Mouse (Mus musculus): Measurements from ENCODE around the gene Aifm3. TPM values are rescaled to one million over a fixed set of nuclear protein-coding genes. Genes with fewer than 3 reads are reported as not detected.

Gene Aifm3
- polyA plus RNA-seq, 1 experiment from 2014 or later = 1.4 TPM

GRCm38 (mm10) chr16:17478331-17478943 lies 11.0 kb upstream of the Aifm3 start:
- no peak for ATAC-seq (replicated peaks; ENCODE audit: low FRiP score, low read depth)
- no peak overlapping the region for H3K27ac ChIP-seq
- 72% methylated on average over 4 of the region's 4 CpGs for WGBS

GRCm38 (mm10) chr16:17481465-17481864 lies 7.9 kb upstream of the Aifm3 start:
- H3K4me2 ChIP-seq (ENCODE audit: low read length) = no peak overlapping the region
- no peak for DNase-seq (ENCODE audit: low spot score)
- TF ChIP-seq CTCF (IDR thresholded peaks at IDR 0.05; ENCODE audit: low read depth) = no peak
- no peak overlapping the region for H3K27ac ChIP-seq
- no peaks in the 10 kb centered on the region for H3K27me3 ChIP-seq (ENCODE audit: insufficient read depth, low read length)
- peaks cover 31% of the 10 kb centered on the region for H3K36me3 ChIP-seq (ENCODE audit: insufficient read depth, low read length)
- no peak overlapping the region for H3K4me3 ChIP-seq (replicated peaks; ENCODE audit: low read depth, low read length)
- no peak overlapping the region for H3K9ac ChIP-seq (ENCODE audit: low read depth, low read length)
- H3K4me1 ChIP-seq (replicated peaks; ENCODE audit: insufficient read depth, low read length) = no peaks in the 10 kb centered on the region
- 92% methylated on average over 2 of the region's 2 CpGs for WGBS
- ATAC-seq (replicated peaks; ENCODE audit: low FRiP score, low read depth) = no peak
- H3K9me3 ChIP-seq (replicated peaks; ENCODE audit: low read length) = no peaks in the 10 kb centered on the region

More at GRCm38 (mm10) chr16:17478331-17478943, 11.0 kb upstream of the Aifm3 start:
- H3K27me3 ChIP-seq (ENCODE audit: insufficient read depth, low read length) = no peaks in the 10 kb centered on the region
- no peak overlapping the region for H3K4me2 ChIP-seq (ENCODE audit: low read length)
- no peak for DNase-seq (ENCODE audit: low spot score)
- H3K9ac ChIP-seq (ENCODE audit: low read depth, low read length) = no peak overlapping the region
- H3K4me1 ChIP-seq (replicated peaks; ENCODE audit: insufficient read depth, low read length) = no peaks in the 10 kb centered on the region
- no peak for TF ChIP-seq CTCF (IDR thresholded peaks at IDR 0.05; ENCODE audit: low read depth)
- H3K4me3 ChIP-seq (replicated peaks; ENCODE audit: low read depth, low read length) = no peak overlapping the region
- H3K9me3 ChIP-seq (replicated peaks; ENCODE audit: low read length) = no peaks in the 10 kb centered on the region
- peaks cover 4% of the 10 kb centered on the region; the same call in 1 of the 2 replicates for H3K36me3 ChIP-seq (ENCODE audit: insufficient read depth, low read length)

DNA sequence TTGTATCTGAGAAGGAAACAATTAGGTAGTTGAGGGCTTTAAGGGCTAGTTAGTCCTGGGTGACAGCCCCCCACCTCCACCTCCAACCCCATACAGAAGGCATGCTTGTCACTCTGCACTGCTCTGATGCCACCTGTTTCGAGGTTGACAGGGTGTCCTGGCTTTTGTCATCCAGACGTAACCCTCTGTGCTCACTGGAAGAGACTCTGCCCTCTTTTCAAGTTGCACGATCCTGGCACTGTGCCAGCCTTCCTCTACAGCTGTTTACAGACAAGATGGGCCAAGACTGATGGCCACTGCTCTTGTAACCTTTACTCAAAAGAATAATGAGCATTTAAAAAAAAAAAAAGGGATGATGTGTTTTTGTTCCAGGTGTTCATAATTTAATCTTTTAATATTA lies 2.9 kb upstream of the Aifm3 start:
- WGBS = 36% methylated on average over 3 of the region's 3 CpGs
- DNase-seq (ENCODE audit: low spot score) (peak; percentile 31), ATAC-seq (replicated peaks; ENCODE audit: low FRiP score, low read depth) (no peak)
- Histone ChIP-seq H3K4me2 (ENCODE audit: low read length) (no peak overlapping the region), H3K9me3 (replicated peaks; ENCODE audit: low read length) (no peaks in the 10 kb centered on the region), H3K9ac (ENCODE audit: low read depth, low read length) (no peak overlapping the region), H3K4me1 (replicated peaks; ENCODE audit: insufficient read depth, low read length) (no peaks in the 10 kb centered on the region), H3K36me3 (ENCODE audit: insufficient read depth, low read length) (peaks cover 37% of the 10 kb centered on the region), H3K27me3 (ENCODE audit: insufficient read depth, low read length) (no peaks in the 10 kb centered on the region), H3K4me3 (replicated peaks; ENCODE audit: low read depth, low read length) (no peak overlapping the region), H3K27ac (no peak overlapping the region)
- TF ChIP-seq CTCF (IDR thresholded peaks at IDR 0.05; ENCODE audit: low read depth) = no peak

GRCm38 (mm10) chr16:17488478-17489468 lies 638 bp upstream of the Aifm3 start:
- Histone ChIP-seq H3K36me3 (ENCODE audit: insufficient read depth, low read length) (peaks cover 29% of the 10 kb centered on the region), H3K4me1 (replicated peaks; ENCODE audit: insufficient read depth, low read length) (no peaks in the 10 kb centered on the region), H3K9me3 (replicated peaks; ENCODE audit: low read length) (no peaks in the 10 kb centered on the region), H3K27me3 (ENCODE audit: insufficient read depth, low read length) (no peaks in the 10 kb centered on the region), H3K27ac (no peak overlapping the region), H3K4me2 (ENCODE audit: low read length) (peak overlapping the region; percentile 94), H3K4me3 (replicated peaks; ENCODE audit: low read depth, low read length) (peak overlapping the region; percentile 45), H3K9ac (ENCODE audit: low read depth, low read length) (no peak overlapping the region; the same call in 1 of the 2 replicates)
- WGBS = 46% methylated on average over 14 of the region's 14 CpGs
- ATAC-seq (replicated peaks; ENCODE audit: low FRiP score, low read depth) = peak; percentile 6; the same call in 1 of the 2 replicates
- DNase-seq (ENCODE audit: low spot score) = no peak
- TF ChIP-seq CTCF (IDR thresholded peaks at IDR 0.05; ENCODE audit: low read depth) = peak; percentile 48; the same call in 1 of the 2 replicates

GRCm38 (mm10) chr16:17491154-17491553 lies 1.7 kb downstream of the Aifm3 start:
- Histone ChIP-seq H3K4me1 (replicated peaks; ENCODE audit: insufficient read depth, low read length) (no peaks in the 10 kb centered on the region), H3K9me3 (replicated peaks; ENCODE audit: low read length) (no peaks in the 10 kb centered on the region)

DNA sequence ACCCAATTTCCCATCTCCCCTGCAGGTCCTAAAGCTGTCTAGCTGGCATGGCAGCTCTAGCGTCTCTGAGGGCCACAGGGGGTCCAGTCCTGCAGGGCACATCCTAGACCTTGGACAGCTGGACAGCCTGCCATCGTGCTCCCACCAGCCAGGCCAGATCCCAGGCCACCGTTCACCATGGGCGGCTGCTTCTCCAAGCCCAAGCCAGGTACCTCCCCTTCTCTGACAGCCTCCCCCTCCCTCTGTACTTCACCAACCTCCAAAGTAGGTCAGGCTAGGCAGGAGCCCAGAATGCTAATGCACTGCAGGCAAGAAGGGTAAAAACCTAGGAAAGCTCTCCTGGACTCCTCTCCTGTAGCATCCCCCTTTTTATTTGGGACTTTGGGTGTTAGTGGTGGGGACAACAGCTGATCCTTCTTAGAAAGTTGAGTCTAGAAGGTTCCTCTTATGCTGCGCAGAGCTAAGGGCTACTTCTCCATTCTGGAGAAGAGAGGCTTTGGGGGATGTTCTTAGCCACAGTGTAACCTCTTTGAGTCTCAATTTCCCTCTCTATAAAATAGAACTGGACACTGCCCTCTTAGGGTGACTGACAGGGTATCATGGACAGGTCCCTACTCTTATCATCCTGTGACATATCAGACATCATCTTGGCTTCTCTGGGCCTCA lies 2.6 kb downstream of the Aifm3 start:
- Histone ChIP-seq H3K4me2 (ENCODE audit: low read length) (no peak overlapping the region), H3K36me3 (ENCODE audit: insufficient read depth, low read length) (0 out of 2 replicates have a peak, but pooled peaks cover 5% of the 10 kb centered on the region), H3K9me3 (replicated peaks; ENCODE audit: low read length) (no peaks in the 10 kb centered on the region), H3K9ac (ENCODE audit: low read depth, low read length) (no peak overlapping the region), H3K4me3 (replicated peaks; ENCODE audit: low read depth, low read length) (no peak overlapping the region), H3K27ac (no peak overlapping the region), H3K27me3 (ENCODE audit: insufficient read depth, low read length) (no peaks in the 10 kb centered on the region), H3K4me1 (replicated peaks; ENCODE audit: insufficient read depth, low read length) (0 out of 2 replicates have a peak, but pooled peaks cover 3% of the 10 kb centered on the region)
- TF ChIP-seq CTCF (IDR thresholded peaks at IDR 0.05; ENCODE audit: low read depth) = no peak
- ATAC-seq (replicated peaks; ENCODE audit: low FRiP score, low read depth) = no peak
- 61% methylated on average over 5 of the region's 5 CpGs for WGBS
- no peak for DNase-seq (ENCODE audit: low spot score)

More at GRCm38 (mm10) chr16:17491154-17491553, 1.7 kb downstream of the Aifm3 start:
- Histone ChIP-seq H3K36me3 (ENCODE audit: insufficient read depth, low read length) (0 out of 2 replicates have a peak, but pooled peaks cover 5% of the 10 kb centered on the region), H3K9ac (ENCODE audit: low read depth, low read length) (no peak overlapping the region), H3K27ac (no peak overlapping the region), H3K27me3 (ENCODE audit: insufficient read depth, low read length) (no peaks in the 10 kb centered on the region), H3K4me2 (ENCODE audit: low read length) (no peak overlapping the region), H3K4me3 (replicated peaks; ENCODE audit: low read depth, low read length) (no peak overlapping the region)
- ATAC-seq (replicated peaks; ENCODE audit: low FRiP score, low read depth) (no peak), DNase-seq (ENCODE audit: low spot score) (no peak)
- no peak for TF ChIP-seq CTCF (IDR thresholded peaks at IDR 0.05; ENCODE audit: low read depth)
- WGBS = 83% methylated on average over 5 of the region's 5 CpGs

All from kidney, postnatal 0 days (tissue).